Mouse (Mus musculus): ENCODE data around the gene Macf1. TPM values are rescaled to one million over a fixed set of nuclear protein-coding genes. Genes with fewer than 3 reads are reported as not detected.
"Not testable (repeated sequence)": the region's sequence is repeated elsewhere in the genome, so short reads cannot be mapped to it uniquely, and the experiment has no call there.

The Macf1 gene
- total RNA-seq, 4 experiments from 2014 or later = 137 to 199 (median 157) TPM

DNA sequence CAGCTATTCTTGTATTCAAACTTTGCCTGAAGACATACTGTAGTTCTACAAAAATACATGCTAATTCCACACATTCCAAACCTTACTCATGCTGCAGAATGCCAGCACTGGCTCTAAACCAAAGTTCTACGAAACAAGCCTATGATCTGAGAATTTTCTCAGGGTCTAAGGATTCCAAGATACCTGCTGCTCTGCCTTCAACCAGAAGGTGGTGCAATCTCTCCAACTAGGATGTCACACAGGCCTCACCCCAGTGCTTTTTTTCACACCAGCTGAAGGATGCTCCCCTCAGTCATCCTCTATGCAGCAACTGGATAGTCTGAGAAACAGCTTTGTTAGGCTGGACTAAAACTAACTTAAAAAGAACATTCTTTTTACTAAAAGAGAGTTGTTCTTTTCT is 148.9 kb downstream of the Macf1 start:
- peak; percentile 38 for DNase-seq

GRCm38 (mm10) chr4:123532001-123532400 is 152.2 kb downstream of the Macf1 start:
- DNase-seq = no peak

- no peak for DNase-seq
Measured at GRCm38 (mm10) chr4:123530976-123531375, 153.2 kb downstream of the Macf1 start.

GRCm38 (mm10) chr4:123529230-123529629 is 154.9 kb downstream of the Macf1 start:
- DNase-seq = no peak

- no peak for DNase-seq
Measured at GRCm38 (mm10) chr4:123527607-123528010, 156.6 kb downstream of the Macf1 start.

DNA sequence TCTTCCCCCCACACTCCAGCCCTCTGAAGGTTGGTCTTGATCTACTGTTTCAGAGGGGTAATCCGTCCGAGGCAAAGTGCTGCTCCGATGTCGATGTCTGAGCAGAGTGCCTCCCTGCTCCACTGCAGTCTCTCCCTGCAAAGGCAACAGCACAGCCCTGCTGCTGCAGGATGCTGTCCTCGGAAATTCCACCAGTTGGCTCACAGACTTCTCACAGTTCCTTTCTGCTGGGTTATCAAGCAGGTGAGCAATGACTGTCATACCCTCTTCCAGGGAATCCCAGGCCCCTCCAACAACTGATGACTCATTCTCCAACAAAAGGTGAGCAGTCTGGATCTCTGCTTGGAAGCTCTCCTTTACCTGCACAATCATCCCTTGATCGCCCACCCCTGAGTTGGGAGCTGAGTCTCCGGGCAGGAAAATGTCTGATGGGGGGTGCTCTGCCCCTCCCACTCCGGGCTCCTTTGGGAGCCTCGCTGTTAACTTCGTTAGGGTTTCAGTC is 157.3 kb downstream of the Macf1 start:
- no peak for DNase-seq

DNA sequence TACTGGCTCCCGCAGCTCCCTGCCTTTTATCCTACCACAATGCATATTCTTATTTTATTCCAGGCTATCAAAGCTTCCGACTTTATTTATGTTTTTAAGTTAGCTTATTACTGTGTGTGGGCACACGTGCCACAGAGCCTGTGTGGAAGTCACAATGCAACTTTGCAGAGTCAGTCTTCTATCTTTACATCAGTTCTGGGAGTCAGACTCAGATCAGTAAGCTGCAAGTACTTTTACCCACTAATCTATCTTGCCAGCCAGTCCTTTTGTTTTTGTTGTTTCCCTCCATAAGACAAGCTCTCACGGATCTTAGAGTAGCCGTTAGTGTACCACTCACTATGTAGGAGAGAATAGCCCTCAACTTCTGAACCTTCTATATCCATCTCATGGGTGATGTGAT is 159.4 kb downstream of the Macf1 start:
- DNase-seq = no peak

GRCm38 (mm10) chr4:123520123-123520522 is 164.0 kb downstream of the Macf1 start:
- DNase-seq = not testable (repeated sequence)

DNA sequence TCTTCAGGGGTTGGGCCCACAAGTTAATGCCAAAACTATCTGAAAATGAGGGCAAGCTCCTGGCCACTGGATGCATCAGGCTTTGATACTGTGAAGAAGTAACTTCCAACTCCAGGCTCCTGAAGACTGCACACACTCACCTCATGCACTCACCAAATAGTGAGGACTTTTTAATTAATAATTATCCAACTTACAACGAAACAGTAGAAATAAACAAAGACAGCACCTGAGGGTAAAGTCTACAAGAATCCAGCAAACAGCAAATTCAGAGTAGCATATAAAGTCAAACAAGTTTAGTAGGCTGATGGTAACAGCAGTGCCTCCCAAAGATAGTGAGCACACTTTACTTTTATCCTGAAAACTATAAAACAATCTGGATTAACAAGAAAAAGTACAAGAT is 168.5 kb downstream of the Macf1 start:
- no peak for DNase-seq

GRCm38 (mm10) chr4:123510201-123510600 is 174.0 kb downstream of the Macf1 start:
- no peak for DNase-seq

DNA sequence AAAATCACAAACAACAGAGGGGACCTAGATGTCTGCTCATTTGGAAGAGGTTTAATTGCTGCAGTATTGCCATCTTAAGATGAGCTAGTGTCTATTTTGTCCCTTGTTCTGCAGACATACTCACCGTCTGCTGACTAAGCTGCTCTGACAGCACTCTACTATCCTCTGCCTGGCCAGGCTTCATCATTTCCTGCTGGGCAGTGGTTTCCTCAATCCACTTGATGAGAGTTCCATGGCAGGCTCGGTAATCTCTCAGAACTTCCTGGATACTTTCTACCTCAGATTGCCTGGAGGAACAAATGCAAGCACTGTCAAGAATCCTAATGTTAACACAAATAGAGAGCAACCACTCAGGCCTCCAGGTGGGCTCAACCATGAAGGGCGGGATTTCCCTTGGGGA is 195.1 kb downstream of the Macf1 start:
- DNase-seq = no peak

GRCm38 (mm10) chr4:123479991-123480390 is 204.2 kb downstream of the Macf1 start:
- DNase-seq = no peak

DNA sequence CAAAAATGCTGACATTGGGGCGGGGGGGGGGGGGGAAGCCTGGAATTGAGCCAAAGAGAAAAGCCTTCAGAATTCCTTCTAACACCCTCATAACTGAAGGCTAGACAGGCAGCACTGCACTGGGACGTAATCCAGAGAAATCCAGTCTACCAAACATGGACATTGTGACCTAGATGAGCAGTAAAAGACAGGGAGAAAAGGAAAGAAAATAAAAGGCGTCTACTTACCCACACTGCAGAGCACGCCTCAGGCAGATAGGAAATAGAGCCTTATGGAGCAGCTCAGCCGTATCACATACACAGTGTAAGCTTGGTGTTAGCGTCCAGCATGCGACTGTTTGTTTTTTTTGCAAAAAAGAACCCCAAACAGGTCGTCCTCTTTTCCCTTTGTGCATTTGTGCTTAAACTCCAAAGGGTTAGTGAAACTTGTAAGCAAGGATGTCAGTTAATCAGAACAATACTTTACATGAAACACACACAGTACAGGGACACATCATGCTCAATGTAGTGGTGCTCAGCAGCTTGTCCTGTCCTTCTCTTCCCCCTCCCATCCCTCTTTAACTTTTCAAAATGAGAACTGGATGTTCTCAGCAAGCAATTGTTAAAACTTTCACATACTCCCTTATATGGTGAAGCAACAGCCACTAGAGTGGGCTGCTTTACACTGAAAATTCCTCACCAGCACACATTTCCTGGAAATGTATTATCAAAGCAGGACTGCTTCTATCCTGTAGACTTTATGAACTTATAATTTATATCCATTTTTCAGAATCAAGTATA is 205.3 kb downstream of the Macf1 start:
- no peak for DNase-seq

- no peak for DNase-seq
Measured at GRCm38 (mm10) chr4:123465799-123466198, 218.4 kb downstream of the Macf1 start.

DNA sequence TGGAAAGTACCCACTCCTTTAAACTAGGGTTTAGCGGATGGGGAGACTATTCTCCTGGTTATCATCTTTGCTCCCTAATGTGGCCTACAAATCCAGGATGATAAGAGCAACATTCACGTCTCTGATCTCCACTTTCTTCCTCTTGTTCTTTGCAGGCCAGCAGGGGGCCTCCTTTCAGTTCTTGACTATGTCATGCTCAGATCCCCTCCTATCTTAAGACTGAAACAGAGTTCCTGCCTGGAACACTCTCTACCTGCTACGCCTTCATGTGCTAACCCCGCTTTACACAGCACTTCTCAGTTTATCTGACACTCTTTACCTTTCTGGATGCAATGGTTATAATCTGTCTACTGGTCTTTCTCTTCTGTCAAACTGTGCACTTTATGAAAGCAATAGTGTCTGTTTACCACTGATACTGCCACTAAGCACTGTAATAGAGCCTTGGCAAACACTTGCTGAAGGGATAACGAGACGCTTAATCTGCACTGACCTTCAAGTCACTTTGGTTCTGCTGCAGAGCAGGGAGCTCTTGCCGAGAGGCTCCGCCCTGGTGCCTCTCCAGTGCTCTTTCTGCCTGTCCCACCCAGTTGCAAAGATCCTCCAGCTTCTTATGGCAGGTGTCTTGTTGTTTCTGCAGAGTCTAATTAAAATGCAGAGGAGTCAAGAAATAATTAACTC is 223.4 kb downstream of the Macf1 start:
- no peak for DNase-seq

DNA sequence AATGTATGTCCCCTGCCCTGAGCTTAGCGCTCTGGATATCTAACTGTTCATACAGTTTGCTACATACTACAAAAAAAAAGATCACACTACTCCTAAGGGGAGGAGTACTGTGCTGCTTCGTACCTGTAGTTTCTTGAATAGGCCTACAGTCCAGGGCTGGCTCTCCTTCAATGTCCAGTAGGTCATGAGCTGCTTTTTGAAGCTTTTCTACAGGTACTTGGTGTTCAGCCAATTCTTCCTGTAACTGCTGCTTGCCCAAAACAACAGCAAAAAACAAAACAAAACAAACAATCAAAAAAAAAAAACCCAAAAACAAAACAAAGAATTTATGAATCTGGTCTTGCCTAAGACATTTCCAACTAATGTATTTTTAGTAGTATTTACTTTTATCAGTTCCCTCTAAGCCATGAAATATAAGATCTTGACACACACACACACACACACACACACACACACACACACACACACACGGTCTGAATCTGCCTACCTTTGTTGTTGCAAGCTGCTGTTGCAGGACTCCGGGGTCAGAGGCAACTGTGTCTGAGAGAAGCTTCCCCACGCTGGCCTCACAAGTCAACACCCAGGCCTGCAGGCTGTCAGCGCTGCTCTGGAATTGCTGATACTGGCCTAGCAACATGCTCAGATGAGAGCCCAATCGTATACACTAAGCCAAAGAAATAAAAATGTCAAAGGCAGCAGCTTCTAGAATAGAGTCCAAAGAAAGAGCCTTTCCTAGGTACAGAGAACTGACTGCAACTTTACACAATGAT is 229.1 kb downstream of the Macf1 start:
- DNase-seq = no peak

- no peak for DNase-seq
Measured at GRCm38 (mm10) chr4:123453729-123454128, 230.4 kb downstream of the Macf1 start.

GRCm38 (mm10) chr4:123451991-123452390 is 232.2 kb downstream of the Macf1 start:
- no peak for DNase-seq

DNA sequence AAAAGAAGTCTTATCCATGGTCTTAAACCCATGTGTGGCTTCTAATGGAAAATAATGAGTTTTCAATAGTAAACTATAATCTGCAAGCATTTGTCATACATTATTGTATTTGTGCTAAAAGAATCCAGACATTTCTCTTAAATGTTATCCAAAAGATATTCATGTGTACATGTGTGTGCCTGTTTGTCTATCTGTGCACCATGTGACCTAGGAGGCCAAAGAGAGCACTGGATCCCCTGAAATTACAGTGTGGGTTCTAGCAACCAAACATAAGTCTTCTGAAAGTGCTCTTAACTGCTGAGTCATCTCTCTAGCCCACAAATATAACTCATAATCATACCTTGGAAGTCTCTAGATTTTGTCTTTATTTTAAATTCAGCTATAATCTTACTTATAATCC is 234.9 kb downstream of the Macf1 start:
- DNase-seq = no peak

DNA sequence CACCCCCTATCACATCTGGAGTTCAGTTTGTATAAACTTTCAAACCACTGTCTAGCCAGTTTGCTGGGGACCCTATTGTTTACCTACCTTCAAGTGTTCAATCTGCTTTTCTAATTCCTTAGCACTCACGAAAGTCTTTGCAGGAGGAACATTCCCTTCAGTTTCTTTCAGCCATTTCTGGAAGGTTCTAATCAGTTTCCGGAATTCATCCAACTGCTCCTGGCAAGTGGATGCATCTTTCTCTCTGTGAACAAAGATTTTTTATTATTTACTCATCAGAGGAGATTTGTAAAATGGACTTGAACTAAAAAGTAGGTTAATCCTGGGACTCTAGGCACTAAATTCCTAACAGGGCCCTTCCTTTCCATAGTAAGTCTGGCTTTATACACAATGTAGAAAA is 236.1 kb downstream of the Macf1 start:
- DNase-seq = no peak

- DNase-seq = no peak
Measured at GRCm38 (mm10) chr4:123447251-123447650, 236.9 kb downstream of the Macf1 start.

DNA sequence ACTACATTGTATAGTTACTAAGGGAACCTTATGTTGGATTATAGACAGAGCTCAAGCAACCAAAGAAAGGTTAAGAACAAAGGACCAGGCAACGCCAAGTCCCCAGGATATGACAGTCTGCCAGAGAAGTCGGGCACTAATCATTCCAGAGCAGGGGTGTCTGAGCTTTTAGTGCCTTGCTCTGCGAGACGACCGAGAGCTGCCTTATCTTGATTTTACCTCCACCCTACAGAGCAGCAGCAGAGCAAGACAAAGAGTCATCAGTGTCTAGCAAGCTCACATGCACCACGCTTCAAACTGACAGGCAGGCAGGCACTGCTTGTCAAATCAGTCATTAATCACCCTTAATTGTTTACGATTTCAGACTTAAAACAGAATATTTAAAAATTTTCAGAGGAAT is 237.4 kb downstream of the Macf1 start:
- no peak for DNase-seq

GRCm38 (mm10) chr4:123446221-123446620 is 237.9 kb downstream of the Macf1 start:
- not testable (repeated sequence) for DNase-seq
